Mouse (Mus musculus) midbrain, embryonic 16.5 days (tissue): Measurements from ENCODE around the gene Trappc10. TPM values are rescaled to one million over a fixed set of nuclear protein-coding genes. Genes with fewer than 3 reads are reported as not detected.

ENCODE experiments used
- ATAC-seq: fragments of 200-750 bp; cut with Nextera tagmentation; 2 replicates; pipeline ENCODE4 v1.8.0; 2017; ENCODE audit warnings: moderate TSS enrichment
- H3K27ac ChIP-seq: fragments of 300-500 bp; sonication (generic); 2 replicates; pipeline ENCODE4 v1.5.1; 2014; ENCODE audit warnings: mild to moderate bottlenecking, low read length, mixed read lengths
- H3K27me3 ChIP-seq: fragments of 300-500 bp; sonication (generic); 2 replicates; pipeline ENCODE4 v1.6.1; 2014; ENCODE audit warnings: low read depth, low read length, mixed read lengths; ENCODE audit not compliant: control insufficient read depth, insufficient read depth
- H3K36me3 ChIP-seq: fragments of 300-500 bp; sonication (generic); 2 replicates; pipeline ENCODE4 v1.6.1; 2014; ENCODE audit warnings: mild to moderate bottlenecking, low read length, moderate library complexity, mixed read lengths; ENCODE audit not compliant: control insufficient read depth, insufficient read depth
- H3K4me1 ChIP-seq: fragments of 300-500 bp; sonication (generic); 2 replicates; pipeline ENCODE4 v1.6.1; 2014; ENCODE audit warnings: mild to moderate bottlenecking, low read length, mixed read lengths; ENCODE audit not compliant: control insufficient read depth, insufficient read depth
- H3K4me2 ChIP-seq: fragments of 300-500 bp; sonication (generic); 2 replicates; pipeline ENCODE4 v1.6.1; 2014; ENCODE audit warnings: mild to moderate bottlenecking, low read length, mixed read lengths
- H3K4me3 ChIP-seq: fragments of 300-500 bp; sonication (generic); 2 replicates; pipeline ENCODE4 v1.5.1; 2014; ENCODE audit warnings: low read depth, mild to moderate bottlenecking, low read length, moderate library complexity, mixed read lengths
- H3K9ac ChIP-seq: fragments of 300-500 bp; sonication (generic); 2 replicates; pipeline ENCODE4 v1.6.1; 2014; ENCODE audit warnings: low read depth, low read length, mixed read lengths
- H3K9me3 ChIP-seq: fragments of 300-500 bp; sonication (generic); replicated peaks from 2 replicates; pipeline ENCODE4 v1.6.1; 2014; ENCODE audit warnings: mild to moderate bottlenecking, low read length, mixed read lengths; ENCODE audit not compliant: control insufficient read depth, poor library complexity, severe bottlenecking
- WGBS: fragments of 180-500 bp; shearing (Covaris S2); extraction: QIAGEN DNeasy Blood & Tissue Kit; methylation state at CpG from one replicate; pipeline ENCODE4 v1.1.7; 2014; 5-methylcytosine and 5-hydroxymethylcytosine counted together
- polyA plus RNA-seq: library from polyadenylated mRNA; unstranded; fragments of >200 nt; fragmentation: Nextera tagmentation; extraction: Ambion mirVana; gene quantifications from 2 replicates; pipeline ENCODE4 v1.2.1, GENCODE M21; 2015

Gene Trappc10
- polyA plus RNA-seq, 1 experiment from 2014 or later: 22.4 TPM

GRCm38 (mm10) chr10:78244058-78244437, 393 bp downstream of the Trappc10 start:
- peak; percentile 74 for ATAC-seq
- peak overlapping the region; percentile 86 for H3K9ac ChIP-seq
- no peaks in the 10 kb centered on the region for H3K9me3 ChIP-seq
- no peaks in the 10 kb centered on the region for H3K36me3 ChIP-seq
- no peaks in the 10 kb centered on the region for H3K27me3 ChIP-seq
- H3K4me2 ChIP-seq: peak overlapping the region; percentile 77
- under 1% methylated on average over 26 of the region's 33 CpGs for WGBS
- H3K4me3 ChIP-seq: peak overlapping the region; percentile 85
- H3K27ac ChIP-seq: peak overlapping the region; percentile 89
- peaks cover 15% of the 10 kb centered on the region for H3K4me1 ChIP-seq

DNA sequence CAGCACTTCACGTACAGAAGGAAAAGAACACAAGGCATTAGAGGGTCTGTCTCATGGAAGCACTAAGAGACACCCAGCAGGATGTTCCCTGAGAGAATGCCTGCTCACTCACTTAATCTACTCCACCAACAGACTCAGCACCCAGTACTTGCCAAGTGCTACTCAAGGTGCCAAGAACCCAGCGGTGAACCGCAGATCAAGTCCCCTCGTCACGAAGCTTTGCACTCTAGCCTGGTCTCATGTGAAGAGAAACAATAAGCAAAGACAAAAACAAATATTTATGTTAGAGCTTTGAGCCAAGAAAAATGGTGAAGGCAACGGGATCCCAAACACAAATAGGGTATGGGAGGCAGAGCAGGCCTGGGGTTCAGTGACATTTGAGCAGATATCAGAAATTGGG, 5.5 kb downstream of the Trappc10 start:
- 83% methylated on average over 6 of the region's 6 CpGs for WGBS
- no peak for ATAC-seq
- Histone ChIP-seq H3K27ac (no peak overlapping the region), H3K4me1 (peaks cover 14% of the 10 kb centered on the region), H3K9ac (no peak overlapping the region), H3K4me3 (no peak overlapping the region), H3K4me2 (no peak overlapping the region), H3K9me3 (no peaks in the 10 kb centered on the region), H3K36me3 (0 out of 2 replicates have a peak, but pooled peaks cover 5% of the 10 kb centered on the region), H3K27me3 (no peaks in the 10 kb centered on the region)

- H3K27me3 ChIP-seq: no peaks in the 10 kb centered on the region
- no peaks in the 10 kb centered on the region for H3K9me3 ChIP-seq
- H3K4me2 ChIP-seq: no peak overlapping the region
- H3K36me3 ChIP-seq: 0 out of 2 replicates have a peak, but pooled peaks cover 5% of the 10 kb centered on the region
- peaks cover 9% of the 10 kb centered on the region for H3K4me1 ChIP-seq
- 95% methylated on average over 5 of the region's 5 CpGs for WGBS
- no peak overlapping the region for H3K4me3 ChIP-seq
- no peak for ATAC-seq
- no peak overlapping the region for H3K9ac ChIP-seq
- H3K27ac ChIP-seq: no peak overlapping the region
Measured at GRCm38 (mm10) chr10:78238297-78238696, 6.1 kb downstream of the Trappc10 start.

GRCm38 (mm10) chr10:78237809-78238208, 6.6 kb downstream of the Trappc10 start:
- no peaks in the 10 kb centered on the region for H3K27me3 ChIP-seq
- peaks cover 4% of the 10 kb centered on the region for H3K4me1 ChIP-seq
- no peak overlapping the region for H3K27ac ChIP-seq
- H3K9me3 ChIP-seq: no peaks in the 10 kb centered on the region
- H3K9ac ChIP-seq: no peak overlapping the region
- no peak overlapping the region for H3K4me3 ChIP-seq
- 93% methylated on average over 6 of the region's 6 CpGs for WGBS
- 0 out of 2 replicates have a peak, but pooled peaks cover 5% of the 10 kb centered on the region for H3K36me3 ChIP-seq
- ATAC-seq: no peak
- no peak overlapping the region for H3K4me2 ChIP-seq

GRCm38 (mm10) chr10:78236885-78237629, 7.4 kb downstream of the Trappc10 start:
- Histone ChIP-seq H3K4me3 (no peak overlapping the region), H3K36me3 (0 out of 2 replicates have a peak, but pooled peaks cover 5% of the 10 kb centered on the region)
- ATAC-seq: peak; percentile 59

DNA sequence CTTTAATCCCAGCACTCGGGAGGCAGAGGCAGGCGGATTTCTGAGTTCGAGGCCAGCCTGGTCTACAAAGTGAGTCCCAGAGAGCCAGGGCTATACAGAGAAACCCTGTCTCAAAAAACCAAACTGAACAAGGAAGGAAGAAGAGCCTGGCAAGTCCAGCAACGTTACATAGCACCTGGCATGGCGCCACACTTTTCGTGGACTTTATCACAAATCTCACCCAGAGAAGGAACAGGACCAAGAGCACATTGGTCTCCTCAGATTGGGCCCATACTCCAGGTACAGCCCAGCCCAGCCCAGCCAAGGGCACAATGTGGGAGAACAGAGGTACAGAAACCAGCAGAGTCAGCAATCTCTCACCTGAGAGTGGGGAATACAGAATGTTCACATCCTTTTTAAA, 10.7 kb downstream of the Trappc10 start:
- Histone ChIP-seq H3K4me2 (no peak overlapping the region), H3K27ac (no peak overlapping the region), H3K4me1 (peaks cover 2% of the 10 kb centered on the region; the same call in 1 of the 2 replicates), H3K9me3 (no peaks in the 10 kb centered on the region), H3K4me3 (no peak overlapping the region), H3K27me3 (no peaks in the 10 kb centered on the region), H3K36me3 (peaks cover 6% of the 10 kb centered on the region; the same call in 1 of the 2 replicates), H3K9ac (no peak overlapping the region)
- no peak for ATAC-seq
- 93% methylated on average over 6 of the region's 6 CpGs for WGBS

More at GRCm38 (mm10) chr10:78236885-78237629, 7.4 kb downstream of the Trappc10 start:
- 84% methylated on average over 8 of the region's 8 CpGs for WGBS
- H3K4me1 ChIP-seq: peaks cover 2% of the 10 kb centered on the region; the same call in 1 of the 2 replicates
- no peak overlapping the region for H3K9ac ChIP-seq
- H3K27ac ChIP-seq: no peak overlapping the region
- H3K9me3 ChIP-seq: no peaks in the 10 kb centered on the region
- H3K27me3 ChIP-seq: no peaks in the 10 kb centered on the region
- no peak overlapping the region for H3K4me2 ChIP-seq

DNA sequence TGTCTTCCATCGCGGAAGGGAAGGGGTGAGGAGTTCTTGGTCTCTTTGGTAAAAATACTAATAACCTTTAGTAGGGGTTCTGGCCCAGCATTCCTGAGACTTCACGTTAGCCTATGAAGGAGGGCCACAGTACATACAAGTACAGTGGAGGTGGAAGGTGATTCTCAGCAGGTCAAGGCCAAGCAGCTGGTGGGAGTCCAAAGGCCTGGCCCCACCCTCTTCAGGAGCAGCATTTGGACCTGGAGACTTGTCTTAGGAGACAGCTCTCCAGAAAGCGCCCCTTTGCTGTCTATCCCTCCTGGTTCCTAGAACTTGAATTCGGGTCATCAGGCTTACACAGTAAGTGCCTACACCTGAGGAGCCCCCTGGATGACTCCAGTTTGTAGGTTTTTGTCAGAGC, 11.3 kb downstream of the Trappc10 start:
- H3K9ac ChIP-seq: no peak overlapping the region
- no peaks in the 10 kb centered on the region for H3K27me3 ChIP-seq
- peaks cover 2% of the 10 kb centered on the region; the same call in 1 of the 2 replicates for H3K4me1 ChIP-seq
- no peak overlapping the region for H3K4me2 ChIP-seq
- no peak overlapping the region for H3K27ac ChIP-seq
- H3K36me3 ChIP-seq: peaks cover 5% of the 10 kb centered on the region; the same call in 1 of the 2 replicates
- 93% methylated on average over 5 of the region's 5 CpGs for WGBS
- H3K4me3 ChIP-seq: no peak overlapping the region
- no peak for ATAC-seq
- no peaks in the 10 kb centered on the region for H3K9me3 ChIP-seq

DNA sequence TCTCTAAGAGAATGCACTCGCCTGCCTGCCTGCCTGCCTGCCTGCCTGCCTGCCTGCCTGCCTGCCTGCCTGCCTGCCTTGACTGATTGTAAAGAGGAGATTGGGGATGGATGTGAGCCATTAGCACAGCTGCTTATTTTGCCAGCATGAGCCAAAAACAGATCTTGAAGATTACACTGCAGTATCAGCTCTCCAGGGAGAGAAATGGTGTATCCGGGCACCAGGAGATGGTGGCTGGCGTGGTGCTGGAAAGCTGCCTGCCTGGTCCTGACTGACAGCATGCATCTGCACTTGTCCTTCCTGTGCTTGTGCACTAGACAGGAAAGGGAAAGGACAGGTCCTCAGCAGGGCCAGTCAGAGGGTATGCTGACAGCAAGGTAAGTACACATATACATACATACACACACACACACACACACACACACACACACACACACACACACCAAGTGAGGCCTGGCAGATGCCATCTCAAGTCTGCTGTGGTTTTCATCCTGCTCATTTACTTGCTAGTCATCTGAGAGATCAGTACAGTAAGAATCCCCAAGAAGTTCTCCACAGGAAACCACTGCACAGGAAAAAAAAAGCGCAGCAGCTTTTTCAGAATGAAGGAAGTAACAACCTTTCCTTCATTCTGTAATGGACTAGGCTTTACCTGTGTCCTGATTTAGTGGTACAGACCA, 12.0 kb downstream of the Trappc10 start:
- Histone ChIP-seq H3K36me3 (peaks cover 5% of the 10 kb centered on the region; the same call in 1 of the 2 replicates), H3K9me3 (no peaks in the 10 kb centered on the region), H3K9ac (no peak overlapping the region), H3K4me1 (peaks cover 2% of the 10 kb centered on the region; the same call in 1 of the 2 replicates), H3K4me2 (no peak overlapping the region), H3K27ac (no peak overlapping the region), H3K27me3 (no peaks in the 10 kb centered on the region), H3K4me3 (no peak overlapping the region)
- 78% methylated on average over 4 of the region's 4 CpGs for WGBS
- no peak for ATAC-seq

DNA sequence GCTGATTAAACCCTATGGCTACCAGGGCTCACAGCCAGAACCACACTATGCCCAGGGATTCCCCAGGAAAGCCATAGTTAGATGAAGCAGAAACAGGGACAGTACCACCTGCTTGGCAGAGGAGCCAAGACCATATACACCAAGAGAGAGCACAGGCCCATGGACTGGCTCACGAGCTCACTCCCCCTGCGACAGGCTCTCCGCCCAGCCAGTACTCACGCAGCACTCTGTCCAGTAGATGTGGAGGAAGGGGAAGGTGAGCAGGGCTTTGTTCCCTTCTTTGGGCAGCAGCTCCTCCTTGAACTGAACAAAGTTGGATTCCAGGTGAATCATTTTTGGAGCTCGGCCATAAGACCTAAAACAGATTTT, 15.9 kb downstream of the Trappc10 start:
- Histone ChIP-seq H3K27me3 (no peaks in the 10 kb centered on the region), H3K4me1 (no peaks in the 10 kb centered on the region), H3K9ac (no peak overlapping the region), H3K4me2 (no peak overlapping the region), H3K9me3 (no peaks in the 10 kb centered on the region), H3K27ac (no peak overlapping the region), H3K36me3 (peaks cover 5% of the 10 kb centered on the region; the same call in 1 of the 2 replicates), H3K4me3 (no peak overlapping the region)
- WGBS: 93% methylated on average over 5 of the region's 5 CpGs
- ATAC-seq: no peak
